ENCODE assay signal across 9 mouse cellular contexts in genomic region chr16:11086856-11087588, GRCm38 (mm10). TPM values are rescaled to one million over a fixed set of nuclear protein-coding genes. Genes with fewer than 3 reads are reported as not detected.
DNase-seq lines count a peak whose midpoint lies in the region; ATAC-seq and TF ChIP-seq lines count a peak whose summit lies in the region.
"Had no signal": no experiment of that assay in that cellular context is flagged by ENCODE, and none has a peak within 500 bp of the region (broad histone marks: within the 10 kb centered on the region; RNA-seq: fewer than 3 reads in every experiment).

No protein-coding gene starts in this region.

- no peaks in the 10 kb centered on the region for H3K9me3 ChIP-seq in lung, embryonic 14.5 days (ENCODE audit: low read depth, low read length)
- H3K9me3 ChIP-seq in forebrain, embryonic 13.5 days (replicated peaks), result no peaks in the 10 kb centered on the region
- no peaks in the 10 kb centered on the region for H3K9me3 ChIP-seq in neural tube, embryonic 15.5 days (replicated peaks)

- peak; percentile 22 for TF ChIP-seq CTCF in lung, embryonic 14.5 days (IDR thresholded peaks at IDR 0.05; ENCODE audit: low read depth)

- intact Hi-C loops in heart, postnatal 25 days (cut with DNase I), result no loop called here

- peak; percentile 37 for DNase-seq in cerebellum, adult 11-12 months
- DNase-seq in cerebellum, adult 8-10 months, result no peak
- DNase-seq in lung, embryonic 14.5 days, result no peak
- no peak for DNase-seq in lung, postnatal 14 days
- DNase-seq in gastrocnemius, postnatal 4 days (ENCODE audit: low spot score in 2 of 2), result no peak
- no peak for DNase-seq in heart, postnatal 25 days (ENCODE audit: low spot score)

- no peak overlapping the region for H3K4me2 ChIP-seq in lung, embryonic 14.5 days
- no peak overlapping the region for H3K4me2 ChIP-seq in forebrain, embryonic 13.5 days
- H3K4me2 ChIP-seq in neural tube, embryonic 15.5 days, result no peak overlapping the region

- H3K27me3 ChIP-seq in lung, embryonic 14.5 days (ENCODE audit: insufficient read depth, low read length), result no peaks in the 10 kb centered on the region
- no peaks in the 10 kb centered on the region for H3K27me3 ChIP-seq in forebrain, embryonic 13.5 days
- H3K27me3 ChIP-seq in neural tube, embryonic 15.5 days (replicated peaks), result no peaks in the 10 kb centered on the region

- H3K4me1 ChIP-seq in lung, embryonic 14.5 days (ENCODE audit: insufficient read depth), result no peaks in the 10 kb centered on the region
- H3K4me1 ChIP-seq in forebrain, embryonic 13.5 days, result peaks cover 24% of the 10 kb centered on the region
- H3K4me1 ChIP-seq in neural tube, embryonic 15.5 days, result 0 out of 2 replicates have a peak, but pooled peaks cover 6% of the 10 kb centered on the region

- H3K36me3 ChIP-seq in lung, embryonic 14.5 days (ENCODE audit: insufficient read depth), result peaks cover 88% of the 10 kb centered on the region
- H3K36me3 ChIP-seq in forebrain, embryonic 13.5 days (ENCODE audit: poor library complexity, severe bottlenecking), result peaks cover 68% of the 10 kb centered on the region
- peaks cover 76% of the 10 kb centered on the region for H3K36me3 ChIP-seq in neural tube, embryonic 15.5 days

- H3K4me3 ChIP-seq in lung, embryonic 14.5 days (ENCODE audit: low read depth, low read length), result no peak overlapping the region
- H3K4me3 ChIP-seq in forebrain, embryonic 13.5 days, result no peak overlapping the region
- H3K4me3 ChIP-seq in neural tube, embryonic 15.5 days (replicated peaks), result no peak overlapping the region
- H3K4me3 ChIP-seq: erythroblast, embryonic 14.5 days had no signal

- ATAC-seq in lung, embryonic 14.5 days (ENCODE audit: insufficient read depth), result no peak
- peak; percentile 75 for ATAC-seq in forebrain, embryonic 13.5 days
- peak; percentile 76 for ATAC-seq in neural tube, embryonic 15.5 days (ENCODE audit: low FRiP score)

- WGBS in lung, embryonic 14.5 days, result 81% methylated on average over 5 of the region's 5 CpGs
- 23% methylated on average over 5 of the region's 5 CpGs for WGBS in forebrain, embryonic 13.5 days
- 38% methylated on average over 5 of the region's 5 CpGs for WGBS in neural tube, embryonic 15.5 days

- no peak overlapping the region for H3K9ac ChIP-seq in lung, embryonic 14.5 days
- no peak overlapping the region for H3K9ac ChIP-seq in forebrain, embryonic 13.5 days
- H3K9ac ChIP-seq in neural tube, embryonic 15.5 days (replicated peaks), result no peak overlapping the region

- no peak overlapping the region for H3K27ac ChIP-seq in lung, embryonic 14.5 days (ENCODE audit: low read depth)
- H3K27ac ChIP-seq in forebrain, embryonic 13.5 days, result peak overlapping the region; percentile 53
- peak overlapping the region; percentile 51; the same call in 1 of the 2 replicates for H3K27ac ChIP-seq in neural tube, embryonic 15.5 days (replicated peaks)

RNA-seq across cellular contexts. Expression of gene Litaf, which starts 21.1 kb away (rescaled TPM):
- polyA plus RNA-seq in lung, embryonic 14.5 days (2014; fragmentation: Nextera tagmentation; extraction: Ambion mirVana), result 112 and 116 TPM in 2 replicates
- polyA plus RNA-seq in forebrain, embryonic 13.5 days (2015; fragmentation: Nextera tagmentation; extraction: Ambion mirVana), result 59.2 and 59.3 TPM in 2 replicates
- 26.1 and 39.5 TPM in 2 replicates for polyA plus RNA-seq in neural tube, embryonic 15.5 days (2015; fragmentation: Nextera tagmentation; extraction: Ambion mirVana)
- 10 to 100 TPM; 49.1 to 53.1 TPM for total RNA-seq in gastrocnemius, postnatal 4 days (2021)
- total RNA-seq in heart, postnatal 25 days (2021), result 10 to 100 TPM; 21.7 to 24.2 TPM

RNA-seq across cellular contexts. Expression of gene Snn, which starts 26.3 kb away (rescaled TPM):
- polyA plus RNA-seq in lung, embryonic 14.5 days (2014; fragmentation: Nextera tagmentation; extraction: Ambion mirVana), result 56.7 and 57.7 TPM in 2 replicates
- 122 and 140 TPM in 2 replicates for polyA plus RNA-seq in forebrain, embryonic 13.5 days (2015; fragmentation: Nextera tagmentation; extraction: Ambion mirVana)
- 104 and 107 TPM in 2 replicates for polyA plus RNA-seq in neural tube, embryonic 15.5 days (2015; fragmentation: Nextera tagmentation; extraction: Ambion mirVana)
- total RNA-seq in gastrocnemius, postnatal 4 days (2021), result 10 to 100 TPM; 27.8 to 31.6 TPM
- 10 to 100 TPM; 28.3 to 33.3 TPM for total RNA-seq in heart, postnatal 25 days (2021)

RNA-seq across cellular contexts. Expression of gene Txndc11, which starts 47.4 kb away (rescaled TPM):
- polyA plus RNA-seq in lung, embryonic 14.5 days (2014; fragmentation: Nextera tagmentation; extraction: Ambion mirVana), result 38.2 and 38.8 TPM in 2 replicates
- 26.0 and 26.4 TPM in 2 replicates for polyA plus RNA-seq in forebrain, embryonic 13.5 days (2015; fragmentation: Nextera tagmentation; extraction: Ambion mirVana)
- 28.7 and 29.3 TPM in 2 replicates for polyA plus RNA-seq in neural tube, embryonic 15.5 days (2015; fragmentation: Nextera tagmentation; extraction: Ambion mirVana)
- total RNA-seq in gastrocnemius, postnatal 4 days (2021), result 10 to 100 TPM; 21.0 to 24.6 TPM
- total RNA-seq in heart, postnatal 25 days (2021), result 10 to 100 TPM; 15.9 to 17.0 TPM
